Mouse (Mus musculus) testis, adult 2 months (tissue): Measurements from ENCODE around the gene Hoxa4.

Experiments used
- CTCF ChIP-seq: fragments of 200-500 bp; IDR thresholded peaks from 2 replicates; pipeline ENCODE4 v1.5.1; 2012; ENCODE audit warnings: low read depth, mild to moderate bottlenecking, inconsistent platforms, low read length, moderate library complexity; ENCODE audit not compliant: control insufficient read depth, insufficient read depth, insufficient replicate concordance
- POLR2A ChIP-seq: fragments of 200-500 bp; IDR thresholded peaks from 2 replicates; pipeline ENCODE4 v1.6.1; 2012; ENCODE audit warnings: low read depth, mild to moderate bottlenecking, inconsistent platforms, low read length, moderate library complexity; ENCODE audit not compliant: control insufficient read depth

- TF ChIP-seq CTCF (no peak), POLR2A (no peak)
These were observed 17.9 kb downstream of the Hoxa4 start for GRCm38 (mm10) chr6:52173648-52174047.
